Mouse (Mus musculus) liver, embryonic 11.5 days (tissue): ENCODE data around the gene Opa1. TPM values are rescaled to one million over a fixed set of nuclear protein-coding genes. Genes with fewer than 3 reads are reported as not detected.

ENCODE experiments used
- ATAC-seq: fragments of 200-750 bp; cut with Nextera tagmentation; replicated peaks from 2 replicates; pipeline ENCODE4 v1.8.0; 2017; ENCODE audit warnings: moderate number of reproducible peaks, mild to moderate bottlenecking, moderate TSS enrichment, moderate library complexity; ENCODE audit not compliant: low FRiP score
- DNase-seq: peaks from one replicate; pipeline ENCODE4 v3.0.0-alpha.2; 2017; ENCODE audit warnings: low spot score
- H3K27ac ChIP-seq: fragments of 300-500 bp; sonication (generic); 2 replicates; pipeline ENCODE4 v1.5.1; 2014; ENCODE audit warnings: mild to moderate bottlenecking, low read depth, low read length, control low read depth
- H3K27me3 ChIP-seq: fragments of 300-500 bp; sonication (generic); replicated peaks from 2 replicates; pipeline ENCODE4 v1.6.1; 2014; ENCODE audit warnings: low read length, mixed read lengths; ENCODE audit not compliant: control insufficient read depth, insufficient read depth
- H3K36me3 ChIP-seq: fragments of 300-500 bp; sonication (generic); 2 replicates; pipeline ENCODE4 v1.6.1; 2014; ENCODE audit warnings: mild to moderate bottlenecking, low read length, moderate library complexity, mixed read lengths; ENCODE audit not compliant: control insufficient read depth, insufficient read depth
- H3K4me1 ChIP-seq: fragments of 300-500 bp; sonication (generic); replicated peaks from 2 replicates; pipeline ENCODE4 v1.6.1; 2014; ENCODE audit warnings: low read length, mixed read lengths; ENCODE audit not compliant: control insufficient read depth, insufficient read depth
- H3K4me2 ChIP-seq: fragments of 300-500 bp; sonication (generic); 2 replicates; pipeline ENCODE4 v1.6.1; 2014; ENCODE audit warnings: mild to moderate bottlenecking, control low read depth, moderate library complexity
- H3K4me3 ChIP-seq: fragments of 300-500 bp; sonication (generic); 2 replicates; pipeline ENCODE4 v1.5.1; 2014; ENCODE audit warnings: low read depth, low read length, control low read depth
- H3K9ac ChIP-seq: fragments of 300-500 bp; sonication (generic); 2 replicates; pipeline ENCODE4 v1.6.1; 2014; ENCODE audit warnings: low read depth, low read length, control low read depth
- H3K9me3 ChIP-seq: fragments of 300-500 bp; sonication (generic); 2 replicates; pipeline ENCODE4 v1.6.1; 2016; ENCODE audit warnings: low read length, inconsistent platforms, mixed read lengths; ENCODE audit not compliant: control insufficient read depth
- WGBS: fragments of 180-500 bp; shearing (Covaris S2); extraction: QIAGEN DNeasy Blood & Tissue Kit; methylation state at CpG from one replicate; pipeline ENCODE4 v1.1.7; 2014; 5-methylcytosine and 5-hydroxymethylcytosine counted together
- polyA plus RNA-seq: library from polyadenylated mRNA; unstranded; fragments of >200 nt; fragmentation: Nextera tagmentation; extraction: Ambion mirVana; gene quantifications from 2 replicates; pipeline ENCODE4 v1.2.1, GENCODE M21; 2014

Opa1 gene
- polyA plus RNA-seq = 48.3 and 51.7 TPM in 2 replicates

DNA sequence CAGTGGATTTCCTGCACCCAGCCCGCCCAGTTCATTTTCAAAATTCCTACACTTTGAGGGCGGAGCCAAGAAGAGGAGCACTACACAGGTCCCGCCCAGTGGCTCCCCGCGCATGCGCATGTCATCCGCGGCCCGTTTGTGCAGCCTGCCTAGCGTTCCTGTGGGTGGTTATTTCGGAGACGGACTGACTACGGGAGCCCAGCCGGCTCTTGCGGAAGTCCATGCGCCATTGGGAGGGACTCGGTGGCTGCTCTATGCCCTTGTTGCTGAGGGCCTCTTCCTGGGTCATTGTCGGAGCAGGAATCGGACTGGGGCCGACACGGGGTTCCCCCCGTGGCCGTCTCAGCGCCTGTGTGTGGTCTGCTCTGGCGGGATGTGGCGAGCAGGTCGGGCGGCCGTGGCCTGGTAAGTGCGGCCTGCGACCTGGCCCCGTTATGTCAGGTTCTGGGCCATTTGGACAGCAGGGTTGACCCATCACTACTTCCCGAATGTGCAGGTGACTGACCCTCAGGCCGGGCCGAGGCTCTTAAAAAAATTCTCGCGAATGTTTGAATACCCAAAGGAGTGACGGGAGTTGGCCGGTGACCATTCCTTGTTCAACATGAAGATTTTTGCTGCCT, at the start of gene Opa1:
Gene Opa1 (plus strand): TSS at position 168 of the 620 bp plus-strand sequence.
- no peak within 1 kb of the TSS for H3K27ac ChIP-seq
- peaks cover 4% of the 10 kb centered on the region for H3K4me1 ChIP-seq
- H3K9ac ChIP-seq = peak within 1 kb of the TSS; percentile 90
- no peaks in the 10 kb centered on the region for H3K36me3 ChIP-seq
- no peaks in the 10 kb centered on the region for H3K27me3 ChIP-seq
- peak within 1 kb of the TSS; percentile 66 for H3K4me3 ChIP-seq
- ATAC-seq (peak; percentile 95), DNase-seq (peak; percentile 97)
- H3K4me2 ChIP-seq = peak within 1 kb of the TSS; percentile 79
- no peaks in the 10 kb centered on the region for H3K9me3 ChIP-seq
- WGBS = under 1% methylated on average over 39 of the region's 39 CpGs

DNA sequence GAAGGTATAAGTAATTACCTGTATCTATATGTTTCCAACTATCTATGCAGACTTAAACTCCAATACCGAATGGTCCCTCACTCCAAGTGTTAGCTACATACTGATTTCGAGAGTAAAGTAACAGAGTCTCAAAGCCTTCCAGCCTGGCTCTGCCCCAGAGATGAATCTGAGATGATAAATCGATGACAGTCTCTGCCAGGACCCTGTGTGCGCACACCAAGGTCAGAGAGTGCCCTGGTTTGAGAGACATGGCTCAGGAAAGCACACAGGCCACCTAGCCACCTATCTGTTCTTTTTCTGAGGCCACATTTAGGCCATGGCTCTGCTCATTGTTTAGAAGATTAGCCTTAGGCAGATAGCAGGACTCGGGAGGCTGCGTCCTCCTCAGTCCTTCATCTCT, 45.5 kb upstream of the Opa1 start:
- H3K9ac ChIP-seq = no peak overlapping the region

DNA sequence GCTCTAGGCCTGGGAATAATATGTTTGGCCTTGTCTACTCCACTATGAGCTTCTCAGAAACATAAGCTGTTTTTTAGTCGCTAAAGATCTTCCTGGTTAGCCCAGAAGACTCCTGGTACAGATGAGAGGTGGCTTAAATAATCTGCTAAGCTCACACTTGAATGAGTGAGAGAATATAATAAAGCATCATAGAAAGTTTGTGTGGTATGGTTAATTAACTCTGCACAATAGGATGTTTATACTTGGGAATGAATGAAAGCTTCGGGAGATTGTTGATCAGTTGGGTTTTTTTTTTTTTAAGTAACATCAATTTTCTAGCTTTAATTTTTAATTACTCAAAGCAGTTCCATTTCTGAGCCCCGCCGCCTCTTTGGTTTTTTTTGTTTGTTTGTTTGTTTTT, 43.3 kb upstream of the Opa1 start:
- Histone ChIP-seq H3K4me2 (no peak overlapping the region), H3K27me3 (no peaks in the 10 kb centered on the region), H3K4me3 (no peak overlapping the region), H3K9me3 (no peaks in the 10 kb centered on the region), H3K4me1 (no peaks in the 10 kb centered on the region), H3K36me3 (no peaks in the 10 kb centered on the region), H3K27ac (no peak overlapping the region), H3K9ac (no peak overlapping the region)
- no peak for ATAC-seq
- no peak for DNase-seq
- WGBS = 77% methylated on average over 4 of the region's 4 CpGs

More for the DNA sequence above, 45.5 kb upstream of the Opa1 start:
- H3K9me3 ChIP-seq = no peaks in the 10 kb centered on the region
- 68% methylated on average over 6 of the region's 6 CpGs for WGBS
- no peaks in the 10 kb centered on the region for H3K27me3 ChIP-seq
- no peak overlapping the region for H3K27ac ChIP-seq
- no peak overlapping the region for H3K4me3 ChIP-seq
- ATAC-seq (no peak), DNase-seq (no peak)
- H3K4me1 ChIP-seq = no peaks in the 10 kb centered on the region
- H3K36me3 ChIP-seq = no peaks in the 10 kb centered on the region
- no peak overlapping the region for H3K4me2 ChIP-seq

DNA sequence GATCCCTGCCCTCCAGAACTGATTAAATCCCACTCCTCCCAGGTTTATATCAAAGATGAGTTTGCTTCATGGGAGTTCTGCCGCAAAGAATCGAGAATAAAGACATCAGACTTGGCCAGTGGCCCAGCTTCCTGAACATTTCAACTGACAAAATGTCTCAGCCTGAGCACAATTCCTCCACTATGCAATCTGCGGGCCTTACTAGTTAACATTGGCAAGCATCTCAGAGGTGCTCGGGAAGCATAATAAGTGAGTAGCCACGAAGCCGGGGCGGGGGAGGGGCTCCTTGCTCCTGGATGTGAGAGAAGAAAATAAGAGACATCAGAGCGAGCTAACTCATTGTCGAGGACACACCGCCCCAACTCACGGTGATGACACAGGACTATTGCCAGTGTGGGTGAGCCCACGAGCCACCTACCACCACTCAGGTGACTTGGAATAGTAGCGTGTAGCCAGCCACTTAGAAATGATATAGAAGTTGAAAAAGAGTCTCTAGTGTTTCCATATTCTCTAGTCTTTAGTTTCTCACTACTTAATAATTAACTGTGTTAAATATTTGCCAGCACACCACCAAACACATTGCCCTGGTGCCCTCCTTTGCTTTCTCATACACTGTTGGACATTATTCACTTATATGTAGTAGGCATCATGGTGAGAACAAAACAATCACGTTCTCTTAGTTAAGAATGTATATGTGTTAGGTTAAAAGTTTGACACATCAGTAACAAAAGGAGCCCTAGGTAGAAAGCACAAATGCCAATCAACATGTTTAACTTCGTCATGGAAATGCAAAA, 42.5 kb upstream of the Opa1 start:
- Histone ChIP-seq H3K27ac (no peak overlapping the region), H3K9me3 (no peaks in the 10 kb centered on the region), H3K27me3 (0 out of 2 replicates have a peak, but pooled peaks cover 3% of the 10 kb centered on the region), H3K36me3 (no peaks in the 10 kb centered on the region), H3K4me2 (no peak overlapping the region), H3K9ac (no peak overlapping the region), H3K4me1 (no peaks in the 10 kb centered on the region), H3K4me3 (no peak overlapping the region)
- no peak for ATAC-seq
- no peak for DNase-seq
- 78% methylated on average over 15 of the region's 15 CpGs for WGBS

DNA sequence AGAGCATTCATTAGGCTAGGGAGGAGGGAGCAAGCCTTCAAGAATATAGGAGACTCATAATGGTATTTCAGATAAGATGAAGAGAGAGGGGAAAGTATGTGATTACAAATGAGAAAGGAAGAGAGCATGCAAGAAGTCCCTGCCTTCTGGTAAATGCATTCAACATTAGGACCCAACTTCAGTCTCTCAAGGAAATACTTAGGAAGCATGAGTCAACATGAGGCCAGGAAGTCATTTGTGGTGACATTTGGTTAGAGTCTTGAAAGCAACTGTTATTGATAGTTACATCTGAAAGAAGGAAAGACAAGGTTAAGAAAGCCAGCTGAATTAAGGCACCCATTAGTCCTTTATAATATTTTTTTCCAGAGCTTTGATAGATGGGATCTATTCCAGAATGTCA, 39.2 kb upstream of the Opa1 start:
- H3K27me3 ChIP-seq = 0 out of 2 replicates have a peak, but pooled peaks cover 3% of the 10 kb centered on the region
- no peak overlapping the region for H3K9ac ChIP-seq
- no peak for DNase-seq
- no peak overlapping the region for H3K4me2 ChIP-seq
- no peaks in the 10 kb centered on the region for H3K9me3 ChIP-seq
- no peak overlapping the region for H3K27ac ChIP-seq
- H3K4me1 ChIP-seq = no peaks in the 10 kb centered on the region
- H3K4me3 ChIP-seq = no peak overlapping the region
- H3K36me3 ChIP-seq = no peaks in the 10 kb centered on the region
- ATAC-seq = no peak

DNA sequence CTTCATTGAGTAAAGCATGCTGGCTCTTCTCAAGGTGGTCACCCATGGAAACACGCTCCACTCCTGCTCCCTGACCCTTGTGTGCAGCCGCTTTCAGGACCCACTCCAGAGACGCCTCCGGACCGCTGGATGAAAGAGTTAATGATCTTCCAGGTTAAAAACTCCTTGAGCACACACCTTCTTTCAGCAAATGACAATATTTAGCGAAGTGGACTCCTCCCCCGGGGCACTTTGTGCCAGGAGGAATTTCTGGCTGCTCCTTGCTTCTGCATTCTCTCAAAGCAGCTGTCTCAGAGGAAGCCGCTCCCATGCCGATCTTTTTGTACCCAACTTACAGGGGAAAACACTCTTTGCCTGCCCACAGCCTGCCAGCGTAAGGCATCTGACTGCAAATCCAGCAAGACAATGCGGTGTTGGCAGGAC, 37.9 kb upstream of the Opa1 start:
- DNase-seq (no peak), ATAC-seq (no peak)
- Histone ChIP-seq H3K4me3 (no peak overlapping the region), H3K9ac (no peak overlapping the region), H3K27me3 (0 out of 2 replicates have a peak, but pooled peaks cover 3% of the 10 kb centered on the region), H3K4me1 (no peaks in the 10 kb centered on the region), H3K9me3 (no peaks in the 10 kb centered on the region), H3K36me3 (no peaks in the 10 kb centered on the region), H3K27ac (no peak overlapping the region), H3K4me2 (no peak overlapping the region)
- WGBS = 74% methylated on average over 11 of the region's 11 CpGs

DNA sequence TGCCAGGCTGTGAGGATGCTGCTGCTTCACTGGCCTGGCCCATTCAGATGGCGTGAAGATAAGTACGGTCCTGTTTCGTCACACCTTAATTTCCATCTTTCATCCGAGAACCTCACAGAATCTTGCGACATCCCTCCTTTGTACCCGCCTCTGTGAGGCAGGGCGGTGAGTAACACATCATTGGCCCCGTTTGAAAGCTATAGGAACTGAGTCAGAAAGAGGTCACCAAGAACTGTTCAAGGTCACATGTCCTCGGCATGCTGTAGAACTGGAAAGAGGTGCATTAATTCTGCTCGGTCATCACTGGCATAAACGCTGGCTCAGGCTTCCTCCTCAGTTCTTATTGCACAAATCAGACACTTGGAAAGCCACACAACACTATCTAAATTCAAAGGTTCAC, 34.3 kb upstream of the Opa1 start, which contains the start of gene Atp13a4:
Gene Atp13a4 (minus strand): TSS at position 36 of the 400 bp plus-strand sequence.
- Histone ChIP-seq H3K4me1 (no peaks in the 10 kb centered on the region), H3K4me2 (no peak within 1 kb of the TSS), H3K4me3 (no peak within 1 kb of the TSS), H3K9ac (no peak within 1 kb of the TSS), H3K27ac (no peak within 1 kb of the TSS), H3K36me3 (no peaks in the 10 kb centered on the region), H3K27me3 (0 out of 2 replicates have a peak, but pooled peaks cover 3% of the 10 kb centered on the region), H3K9me3 (no peaks in the 10 kb centered on the region)
- ATAC-seq = no peak
- DNase-seq = no peak
- 67% methylated on average over 11 of the region's 11 CpGs for WGBS

DNA sequence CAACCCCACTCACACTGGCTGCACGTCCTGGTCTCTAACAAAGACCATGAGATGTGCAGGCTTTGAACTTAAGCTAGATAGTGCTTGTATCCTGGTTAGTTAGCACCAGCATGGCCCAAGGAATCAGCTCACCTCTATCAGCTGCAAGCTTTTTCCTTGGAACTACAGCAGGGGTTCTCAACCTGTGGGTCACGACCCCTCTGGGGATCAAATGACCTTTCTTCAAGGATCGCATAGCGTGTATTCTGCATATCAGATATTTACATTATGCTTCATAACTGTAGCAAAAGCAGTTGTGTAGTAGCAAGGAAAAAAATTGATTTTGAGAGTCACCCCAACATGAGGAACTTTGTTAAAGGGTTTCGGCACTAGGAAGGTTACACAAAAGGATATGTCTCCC, 19.5 kb upstream of the Opa1 start:
- no peaks in the 10 kb centered on the region for H3K27me3 ChIP-seq
- ATAC-seq = no peak
- 79% methylated on average over 5 of the region's 5 CpGs for WGBS
- no peaks in the 10 kb centered on the region for H3K4me1 ChIP-seq
- no peak overlapping the region for H3K27ac ChIP-seq
- H3K4me3 ChIP-seq = no peak overlapping the region
- no peak for DNase-seq
- H3K9ac ChIP-seq = no peak overlapping the region
- no peaks in the 10 kb centered on the region for H3K9me3 ChIP-seq
- H3K4me2 ChIP-seq = no peak overlapping the region
- H3K36me3 ChIP-seq = no peaks in the 10 kb centered on the region
